Mouse (Mus musculus) C2C12 (cell line): ENCODE data around the gene Cd5l.

Source experiments
- CEBPB ChIP-seq: IDR thresholded peaks from one replicate; pipeline ENCODE4 v1.6.1; 2011; ENCODE audit warnings: low read depth, mild to moderate bottlenecking, control low read depth, moderate library complexity
- CTCF ChIP-seq: IDR thresholded peaks from one replicate; pipeline ENCODE4 v1.5.1; 2011; ENCODE audit not compliant: control insufficient read depth, insufficient read depth, insufficient read length
- MAX ChIP-seq: IDR thresholded peaks from one replicate; pipeline ENCODE4 v1.6.1; 2011; ENCODE audit warnings: mild to moderate bottlenecking, control low read depth
- MYOD1 ChIP-seq: IDR thresholded peaks from one replicate; pipeline ENCODE4 v1.6.1; 2011; ENCODE audit warnings: low read depth; ENCODE audit not compliant: control insufficient read depth, insufficient read length
- USF1 ChIP-seq: IDR thresholded peaks from one replicate; pipeline ENCODE4 v1.6.1; 2011; ENCODE audit warnings: low read depth, mild to moderate bottlenecking, control low read depth, moderate library complexity

GRCm38 (mm10) chr3:87398809-87399208, 41.1 kb downstream of the Cd5l start:
- TF ChIP-seq MYOD1 = no peak
- no peak for TF ChIP-seq CTCF
- no peak for TF ChIP-seq USF1
- TF ChIP-seq MAX = no peak
- TF ChIP-seq CEBPB = no peak
